Mouse (Mus musculus) liver, embryonic 14.5 days (tissue): Measurements from ENCODE around the gene Ssu72. TPM values are rescaled to one million over a fixed set of nuclear protein-coding genes. Genes with fewer than 3 reads are reported as not detected.

Experiments
- ATAC-seq: fragments of 200-750 bp; cut with Nextera tagmentation; 2 replicates; pipeline ENCODE4 v1.8.0; 2017; ENCODE audit warnings: moderate number of reproducible peaks, mild to moderate bottlenecking, moderate library complexity; ENCODE audit not compliant: insufficient read depth
- DNase-seq, 3 experiments: peaks; one replicate each; pipeline ENCODE4 v3.0.0-alpha.2; 2012 to 2013; ENCODE audit warnings: low read depth in 3 of 3, low spot score in 3 of 3
- H3K27ac ChIP-seq: fragments of 300-500 bp; sonication (generic); 2 replicates; pipeline ENCODE4 v1.5.1; 2014; ENCODE audit warnings: moderate library complexity, mild to moderate bottlenecking, control low read depth, inconsistent platforms
- H3K27me3 ChIP-seq: fragments of 300-500 bp; sonication (generic); 2 replicates; pipeline ENCODE4 v1.6.1; 2014; ENCODE audit warnings: mild to moderate bottlenecking, low read length, moderate library complexity; ENCODE audit not compliant: control insufficient read depth, insufficient read depth
- H3K36me3 ChIP-seq: fragments of 300-500 bp; sonication (generic); replicated peaks from 2 replicates; pipeline ENCODE4 v1.6.1; 2014; ENCODE audit warnings: low read depth; ENCODE audit not compliant: control insufficient read depth, insufficient read depth
- H3K4me1 ChIP-seq, 2 experiments: fragments of 200-500 bp in 1 of 2; fragments of 300-500 bp in 1 of 2; sonication (generic) in 1 of 2; replicated peaks; 2 replicates each; pipeline ENCODE4 v1.6.1; 2012 to 2014; ENCODE audit warnings: antibody characterized with exemption in 1 of 2, inconsistent platforms in 1 of 2, low read length in 1 of 2; ENCODE audit not compliant: control insufficient read depth in 2 of 2, insufficient read depth in 2 of 2
- H3K4me2 ChIP-seq: fragments of 300-500 bp; sonication (generic); 2 replicates; pipeline ENCODE4 v1.6.1; 2014; ENCODE audit warnings: low read depth, mild to moderate bottlenecking, control low read depth, moderate library complexity
- H3K4me3 ChIP-seq, 2 experiments: fragments of 200-500 bp in 1 of 2; fragments of 300-500 bp in 1 of 2; sonication (generic) in 1 of 2; 2 replicates each; pipeline ENCODE4 v1.5.1; 2012 to 2014; ENCODE audit warnings: low read depth in 2 of 2, low read length in 2 of 2, mild to moderate bottlenecking in 2 of 2, control low read depth in 1 of 2, inconsistent platforms in 1 of 2, moderate library complexity in 1 of 2; ENCODE audit not compliant: insufficient read depth in 1 of 2
- H3K9ac ChIP-seq: fragments of 300-500 bp; sonication (generic); replicated peaks from 2 replicates; pipeline ENCODE4 v1.6.1; 2014; ENCODE audit warnings: mild to moderate bottlenecking, control low read depth, moderate library complexity
- H3K9me3 ChIP-seq: fragments of 300-500 bp; sonication (generic); 2 replicates; pipeline ENCODE4 v1.6.1; 2016; ENCODE audit warnings: low read length, mixed read lengths; ENCODE audit not compliant: control insufficient read depth
- CTCF ChIP-seq: IDR thresholded peaks from 2 replicates; pipeline ENCODE4 v1.5.1; 2016; ENCODE audit warnings: antibody characterized with exemption, low read depth, control low read depth
- EP300 ChIP-seq: IDR thresholded peaks from 2 replicates; pipeline ENCODE4 v1.6.1; 2016; ENCODE audit warnings: antibody characterized with exemption, low read depth
- WGBS: fragments of 180-500 bp; shearing (Covaris S2); extraction: QIAGEN DNeasy Blood & Tissue Kit; methylation state at CpG from one replicate; pipeline ENCODE4 v1.1.7; 2014; ENCODE audit not compliant: insufficient replicate concordance; 5-methylcytosine and 5-hydroxymethylcytosine counted together
- polyA plus RNA-seq, 2 experiments: library from polyadenylated mRNA; depleted of rRNA in 1 of 2; stranded (reverse) in 1 of 2; unstranded in 1 of 2; fragments of >200 nt; fragmentation: Nextera tagmentation in 1 of 2; extraction: Ambion mirVana in 1 of 2; gene quantifications; 2 replicates each; pipeline versions ENCODE4 v1.2.1 to v1.2.3; 2012 to 2014

The Ssu72 gene
- polyA plus RNA-seq, 2 experiments: 38.6 to 56.9 TPM

DNA sequence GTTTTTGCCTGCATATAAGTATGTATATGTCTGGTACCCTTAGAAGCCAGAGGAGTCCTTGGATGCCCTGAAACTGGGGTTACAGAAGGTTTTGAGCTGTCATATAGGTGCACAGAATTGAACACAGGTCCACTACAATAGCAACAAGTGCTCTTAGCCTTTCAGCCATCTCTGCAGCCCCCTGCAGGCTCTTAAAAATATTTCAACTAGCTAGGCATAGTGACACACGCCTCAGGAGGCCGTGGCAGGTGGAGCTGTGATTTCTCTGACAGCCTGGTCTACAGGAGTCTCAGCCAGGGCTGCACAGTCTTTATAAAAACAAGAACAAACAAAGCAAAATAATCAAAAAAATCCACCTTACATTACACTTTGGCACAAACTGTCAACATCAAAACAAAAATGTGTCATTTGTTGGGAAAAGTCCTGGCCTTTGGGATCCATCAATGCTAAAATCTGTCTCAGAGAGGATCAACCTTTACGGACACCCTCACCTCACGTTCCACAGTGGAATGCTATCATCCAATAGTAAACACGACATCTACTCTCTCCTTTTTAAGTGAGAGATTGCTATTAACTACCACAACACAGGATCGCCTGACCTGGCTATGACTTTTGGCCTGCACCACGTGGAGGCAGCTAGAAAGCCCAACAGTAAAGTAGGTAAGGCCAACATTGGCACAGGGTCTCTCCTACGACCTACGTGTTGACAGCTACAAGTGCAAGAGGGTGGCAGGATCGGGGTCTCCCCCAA, 55.4 kb downstream of the Ssu72 start:
- peak overlapping the region; percentile 84 to 86 for H3K4me3 ChIP-seq
- no peak for TF ChIP-seq EP300
- peak; percentile 44 for TF ChIP-seq CTCF
- no peaks in the 10 kb centered on the region for H3K9me3 ChIP-seq
- 3% methylated on average over 10 of the region's 10 CpGs for WGBS
- no peaks in the 10 kb centered on the region for H3K27me3 ChIP-seq
- H3K27ac ChIP-seq: no peak overlapping the region
- peak overlapping the region; percentile 78 for H3K9ac ChIP-seq
- H3K4me1 ChIP-seq: peaks cover 4 to 15% of the 10 kb centered on the region in 2 experiments
- H3K36me3 ChIP-seq: peaks cover 9% of the 10 kb centered on the region
- DNase-seq (peak in 2 of 3 experiments; percentile 47 to 54), ATAC-seq (no peak)
- H3K4me2 ChIP-seq: peak overlapping the region; percentile 100

DNA sequence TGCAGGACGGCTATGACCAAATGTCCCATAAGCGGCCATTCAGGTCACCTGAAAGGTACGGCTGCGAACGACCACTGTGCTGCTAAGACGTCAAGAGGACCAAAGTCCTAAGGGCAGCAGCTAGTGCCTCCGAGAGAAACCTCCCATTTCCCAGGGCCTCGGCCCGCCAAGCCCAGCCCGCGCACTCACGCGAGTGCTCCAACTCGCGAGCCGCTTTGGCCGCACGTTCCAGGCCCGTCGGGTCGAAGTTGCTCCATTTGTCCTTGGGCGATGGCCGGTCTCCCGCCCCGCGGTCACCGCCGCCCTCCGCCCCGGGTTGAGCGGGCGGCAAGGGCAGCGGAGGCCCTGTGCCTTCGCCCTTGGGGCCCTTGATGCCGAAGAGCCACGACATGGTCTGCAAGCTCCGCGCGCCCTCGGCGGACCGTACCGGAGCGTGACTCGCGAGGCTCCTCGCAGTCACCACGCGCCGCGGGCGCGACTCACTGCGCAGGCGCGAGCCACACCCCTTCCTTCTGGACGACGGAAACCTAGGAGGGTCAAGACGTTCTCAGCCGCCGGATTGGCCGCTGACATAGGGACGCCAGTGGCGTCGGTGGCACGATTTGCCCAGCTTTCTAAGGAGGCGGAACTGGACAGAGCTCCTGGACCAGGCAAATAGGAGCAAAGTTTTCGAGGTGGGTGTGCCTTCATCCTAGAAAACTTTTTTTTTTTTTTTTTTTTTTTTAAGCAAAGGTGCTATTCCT, 56.2 kb downstream of the Ssu72 start, which contains the start of gene Atad3a:
TSS of gene Atad3a (minus strand) at position 481 of the 743 bp plus-strand sequence.
- WGBS: under 1% methylated on average over 68 of the region's 68 CpGs
- Histone ChIP-seq H3K9me3 (no peaks in the 10 kb centered on the region), H3K9ac (peak within 1 kb of the TSS; percentile 84), H3K36me3 (peaks cover 1% of the 10 kb centered on the region), H3K4me1 (peaks cover 4 to 15% of the 10 kb centered on the region in 2 experiments), H3K27me3 (no peaks in the 10 kb centered on the region), H3K27ac (peak within 1 kb of the TSS; percentile 44), H3K4me3 (peak within 1 kb of the TSS; percentile 84 to 86), H3K4me2 (peak within 1 kb of the TSS; percentile 100)
- DNase-seq (peak; percentile 94 to 96 (median 95)), ATAC-seq (peak; percentile 97)
- TF ChIP-seq EP300 (no peak), CTCF (no peak)

DNA sequence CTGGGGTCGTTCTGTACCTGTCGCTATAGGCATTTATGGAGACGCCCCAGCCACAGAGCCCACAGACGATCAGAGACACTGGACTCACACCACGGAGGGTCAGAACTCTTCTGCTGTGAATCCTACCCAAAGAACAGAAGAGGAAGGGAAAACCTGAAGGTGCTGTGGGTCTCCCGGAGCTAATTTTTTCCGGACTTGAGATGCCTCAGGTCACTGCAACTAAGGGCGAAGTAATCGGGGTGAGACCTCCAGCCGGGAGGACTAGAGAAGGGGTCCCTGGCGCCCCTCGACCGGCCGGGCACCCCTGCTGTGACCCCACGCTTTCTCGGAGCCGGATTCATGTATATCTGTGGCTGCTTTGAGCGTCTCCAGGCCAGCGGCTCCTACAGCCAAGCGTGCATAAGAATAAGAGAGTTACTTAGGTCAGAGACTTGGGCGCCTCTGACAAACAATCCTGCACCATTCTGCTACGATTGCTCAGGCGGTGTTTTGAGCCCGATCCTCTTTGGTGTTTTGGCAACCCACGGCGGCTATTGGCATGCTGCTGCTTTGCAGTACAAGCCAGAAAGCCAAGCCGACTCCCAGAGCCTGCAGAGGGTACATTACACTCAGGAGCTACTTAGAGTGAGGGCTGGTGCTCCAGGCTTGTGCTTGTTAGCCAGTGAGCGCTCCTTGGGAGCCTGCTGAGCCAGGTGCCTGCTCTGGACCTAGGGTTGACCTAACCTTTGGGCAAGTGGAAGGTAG, 56.9 kb downstream of the Ssu72 start:
- H3K36me3 ChIP-seq: no peaks in the 10 kb centered on the region; the same call in 1 of the 2 replicates
- peak overlapping the region; percentile 84 for H3K9ac ChIP-seq
- peak overlapping the region; percentile 100 for H3K4me2 ChIP-seq
- DNase-seq (no peak), ATAC-seq (0 out of 2 replicates have a peak, but pooled peaks have one; percentile 3)
- peak overlapping the region; percentile 72 to 84 for H3K4me3 ChIP-seq
- 3% methylated on average over 28 of the region's 28 CpGs for WGBS
- TF ChIP-seq CTCF (no peak), EP300 (no peak)
- H3K27ac ChIP-seq: peak overlapping the region; percentile 44
- H3K27me3 ChIP-seq: no peaks in the 10 kb centered on the region
- H3K9me3 ChIP-seq: no peaks in the 10 kb centered on the region
- H3K4me1 ChIP-seq: peaks cover 4 to 15% of the 10 kb centered on the region in 2 experiments

DNA sequence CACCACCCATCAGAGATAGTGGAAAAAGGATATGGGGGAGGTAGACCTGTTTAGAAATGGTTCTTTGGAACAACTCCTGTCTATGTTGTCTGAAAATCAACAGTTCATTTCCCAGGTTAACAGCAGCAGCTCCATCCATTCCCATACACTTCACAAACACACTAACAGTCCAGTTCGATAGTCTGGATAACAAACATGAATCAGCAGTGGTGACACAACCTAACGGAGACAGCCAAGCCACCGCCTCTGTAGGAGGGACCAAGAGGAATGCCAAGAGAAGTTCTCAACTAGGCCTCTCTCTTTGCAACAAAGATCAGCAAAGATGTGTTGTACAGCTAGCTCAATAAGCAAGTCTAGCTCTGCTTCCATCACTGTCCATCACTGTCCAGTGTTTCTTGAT, 57.8 kb downstream of the Ssu72 start:
- no peaks in the 10 kb centered on the region for H3K27me3 ChIP-seq
- no peak overlapping the region for H3K27ac ChIP-seq
- WGBS: 62% methylated on average over 3 of the region's 3 CpGs
- no peak for TF ChIP-seq CTCF
- TF ChIP-seq EP300: no peak
- H3K36me3 ChIP-seq: no peaks in the 10 kb centered on the region
- H3K4me1 ChIP-seq: peaks cover 4 to 15% of the 10 kb centered on the region in 2 experiments
- DNase-seq (no peak), ATAC-seq (no peak)
- H3K9ac ChIP-seq: no peak overlapping the region
- no peak overlapping the region for H3K4me3 ChIP-seq
- H3K9me3 ChIP-seq: no peaks in the 10 kb centered on the region
- peak overlapping the region; percentile 100 for H3K4me2 ChIP-seq
